Mouse (Mus musculus): ENCODE measurements around the gene Igsf9.

DNA sequence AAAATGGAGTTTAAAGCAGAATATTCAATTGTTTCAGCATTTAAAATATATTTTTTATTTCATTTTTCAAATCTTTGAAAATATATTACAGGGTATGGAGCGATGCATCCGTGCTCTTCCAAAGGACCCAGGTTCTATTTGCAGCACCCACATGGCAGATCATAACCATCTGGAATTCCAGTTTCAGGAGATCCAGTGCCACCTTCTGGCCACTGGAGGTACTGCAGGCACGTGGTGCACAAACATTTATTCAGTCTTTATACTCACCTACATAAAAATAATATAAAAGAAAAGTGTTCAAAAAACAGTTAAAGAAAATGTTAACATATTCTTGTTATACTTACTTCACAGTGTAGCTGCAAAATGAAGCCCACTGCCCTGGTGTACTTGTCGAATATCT, 36.4 kb downstream of the Igsf9 start:
- peak; percentile 77 for TF ChIP-seq CTCF (IDR thresholded peaks at IDR 0.05; ENCODE audit: low read depth)
- no peak for TF ChIP-seq EP300 (IDR thresholded peaks at IDR 0.05; ENCODE audit: low read depth)
